Mouse (Mus musculus) midbrain, embryonic 15.5 days (tissue): ENCODE data around the gene Sptbn4. TPM values are rescaled to one million over a fixed set of nuclear protein-coding genes. Genes with fewer than 3 reads are reported as not detected.

Source experiments
- ATAC-seq: fragments of 200-750 bp; cut with Nextera tagmentation; replicated peaks from 2 replicates; pipeline ENCODE4 v1.8.0; 2017; ENCODE audit warnings: moderate TSS enrichment
- H3K27ac ChIP-seq: fragments of 300-500 bp; sonication (generic); 2 replicates; pipeline ENCODE4 v1.5.1; 2015; ENCODE audit warnings: mild to moderate bottlenecking, inconsistent platforms
- H3K27me3 ChIP-seq: fragments of 300-500 bp; sonication (generic); replicated peaks from 2 replicates; pipeline ENCODE4 v1.6.1; 2015; ENCODE audit warnings: inconsistent platforms
- H3K36me3 ChIP-seq: fragments of 300-500 bp; sonication (generic); replicated peaks from 2 replicates; pipeline ENCODE4 v1.6.1; 2015; ENCODE audit warnings: inconsistent platforms
- H3K4me1 ChIP-seq: fragments of 300-500 bp; sonication (generic); 2 replicates; pipeline ENCODE4 v1.6.1; 2015; ENCODE audit warnings: inconsistent platforms
- H3K4me2 ChIP-seq: fragments of 300-500 bp; sonication (generic); 2 replicates; pipeline ENCODE4 v1.6.1; 2015; ENCODE audit warnings: inconsistent platforms, mild to moderate bottlenecking, moderate library complexity
- H3K4me3 ChIP-seq: fragments of 300-500 bp; sonication (generic); 2 replicates; pipeline ENCODE4 v1.5.1; 2015; ENCODE audit warnings: mild to moderate bottlenecking, inconsistent platforms
- H3K9ac ChIP-seq: fragments of 300-500 bp; sonication (generic); 2 replicates; pipeline ENCODE4 v1.6.1; 2015; ENCODE audit warnings: mild to moderate bottlenecking, inconsistent platforms
- H3K9me3 ChIP-seq: fragments of 300-500 bp; sonication (generic); 2 replicates; pipeline ENCODE4 v1.6.1; 2016; ENCODE audit warnings: inconsistent platforms
- WGBS: fragments of 180-500 bp; shearing (Covaris S2); methylation state at CpG from one replicate; pipeline ENCODE4 v1.1.7; 2015; ENCODE audit warnings: mixed read lengths; 5-methylcytosine and 5-hydroxymethylcytosine counted together
- polyA plus RNA-seq: library from polyadenylated mRNA; unstranded; fragments of >200 nt; fragmentation: Nextera tagmentation; extraction: Ambion mirVana; gene quantifications from 2 replicates; pipeline ENCODE4 v1.2.1, GENCODE M21; 2015

Sptbn4 gene
- polyA plus RNA-seq, 1 experiment from 2014 or later, result 4.4 TPM

- H3K36me3 ChIP-seq, result no peaks in the 10 kb centered on the region
- H3K4me1 ChIP-seq, result peaks cover 66% of the 10 kb centered on the region
- H3K4me3 ChIP-seq, result peak overlapping the region; percentile 46
- H3K4me2 ChIP-seq, result peak overlapping the region; percentile 94
- no peak for ATAC-seq
- H3K27me3 ChIP-seq, result peaks cover 99% of the 10 kb centered on the region
- WGBS, result 1% methylated on average over 39 of the region's 39 CpGs
- peak overlapping the region; percentile 52; the same call in 1 of the 2 replicates for H3K9ac ChIP-seq
- no peak overlapping the region for H3K27ac ChIP-seq
- no peaks in the 10 kb centered on the region for H3K9me3 ChIP-seq
Observed at GRCm38 (mm10) chr7:27332353-27333199, 114.9 kb downstream of the Sptbn4 start.

GRCm38 (mm10) chr7:27331854-27332253 is 115.6 kb downstream of the Sptbn4 start:
- WGBS, result 11% methylated on average over 8 of the region's 8 CpGs
- Histone ChIP-seq H3K36me3 (no peaks in the 10 kb centered on the region), H3K9ac (no peak overlapping the region), H3K4me1 (peaks cover 59% of the 10 kb centered on the region), H3K27me3 (peaks cover 99% of the 10 kb centered on the region), H3K4me2 (no peak overlapping the region), H3K4me3 (no peak overlapping the region), H3K9me3 (no peaks in the 10 kb centered on the region), H3K27ac (no peak overlapping the region)
- ATAC-seq, result no peak

GRCm38 (mm10) chr7:27331541-27331851 is 116.0 kb downstream of the Sptbn4 start:
- H3K9ac ChIP-seq, result no peak overlapping the region
- H3K9me3 ChIP-seq, result no peaks in the 10 kb centered on the region
- H3K4me1 ChIP-seq, result peaks cover 56% of the 10 kb centered on the region
- H3K27ac ChIP-seq, result no peak overlapping the region
- peak overlapping the region; percentile 59; the same call in 1 of the 2 replicates for H3K4me2 ChIP-seq
- no peak for ATAC-seq
- no peak overlapping the region for H3K4me3 ChIP-seq
- peaks cover 98% of the 10 kb centered on the region for H3K27me3 ChIP-seq
- H3K36me3 ChIP-seq, result no peaks in the 10 kb centered on the region
- 3% methylated on average over 8 of the region's 8 CpGs for WGBS

GRCm38 (mm10) chr7:27330709-27331540 is 116.6 kb downstream of the Sptbn4 start:
- Histone ChIP-seq H3K27ac (no peak overlapping the region), H3K4me1 (peaks cover 56% of the 10 kb centered on the region), H3K27me3 (peaks cover 98% of the 10 kb centered on the region), H3K9me3 (no peaks in the 10 kb centered on the region), H3K4me2 (peak overlapping the region; percentile 59), H3K4me3 (peak overlapping the region; percentile 36), H3K9ac (no peak overlapping the region), H3K36me3 (no peaks in the 10 kb centered on the region)
- WGBS, result under 1% methylated on average over 39 of the region's 39 CpGs
- no peak for ATAC-seq

- H3K27me3 ChIP-seq, result peaks cover 97% of the 10 kb centered on the region
- H3K4me3 ChIP-seq, result no peak overlapping the region
- H3K4me1 ChIP-seq, result peaks cover 59% of the 10 kb centered on the region
- no peaks in the 10 kb centered on the region for H3K36me3 ChIP-seq
- H3K27ac ChIP-seq, result no peak overlapping the region
- H3K9me3 ChIP-seq, result no peaks in the 10 kb centered on the region
- H3K9ac ChIP-seq, result no peak overlapping the region
- H3K4me2 ChIP-seq, result no peak overlapping the region
- no peak for ATAC-seq
- WGBS, result 23% methylated on average over 17 of the region's 17 CpGs
Observed at GRCm38 (mm10) chr7:27329981-27330380, 117.5 kb downstream of the Sptbn4 start.

GRCm38 (mm10) chr7:27329326-27329947 is 118.0 kb downstream of the Sptbn4 start:
- no peak overlapping the region for H3K9ac ChIP-seq
- H3K27me3 ChIP-seq, result peaks cover 97% of the 10 kb centered on the region
- H3K36me3 ChIP-seq, result no peaks in the 10 kb centered on the region
- H3K4me1 ChIP-seq, result peaks cover 59% of the 10 kb centered on the region
- no peak overlapping the region for H3K27ac ChIP-seq
- peak overlapping the region; percentile 16 for H3K4me3 ChIP-seq
- 3% methylated on average over 45 of the region's 45 CpGs for WGBS
- H3K4me2 ChIP-seq, result peak overlapping the region; percentile 35
- no peaks in the 10 kb centered on the region for H3K9me3 ChIP-seq
- ATAC-seq, result 0 out of 2 replicates have a peak, but pooled peaks have one; percentile 13

- Histone ChIP-seq H3K9me3 (no peaks in the 10 kb centered on the region), H3K27me3 (peaks cover 91% of the 10 kb centered on the region), H3K9ac (no peak overlapping the region), H3K4me3 (no peak overlapping the region), H3K4me2 (no peak overlapping the region), H3K4me1 (peaks cover 51% of the 10 kb centered on the region), H3K27ac (no peak overlapping the region), H3K36me3 (no peaks in the 10 kb centered on the region)
- ATAC-seq, result no peak
- 41% methylated on average over 16 of the region's 16 CpGs for WGBS
Observed at GRCm38 (mm10) chr7:27328648-27329047, 118.8 kb downstream of the Sptbn4 start.

GRCm38 (mm10) chr7:27328161-27328560 is 119.3 kb downstream of the Sptbn4 start:
- Histone ChIP-seq H3K4me1 (peaks cover 46% of the 10 kb centered on the region), H3K36me3 (no peaks in the 10 kb centered on the region), H3K4me3 (no peak overlapping the region), H3K9ac (no peak overlapping the region), H3K27ac (no peak overlapping the region), H3K4me2 (no peak overlapping the region), H3K9me3 (no peaks in the 10 kb centered on the region), H3K27me3 (peaks cover 86% of the 10 kb centered on the region)
- ATAC-seq, result no peak
- 89% methylated on average over 11 of the region's 11 CpGs for WGBS

- H3K4me2 ChIP-seq, result no peak overlapping the region
- no peaks in the 10 kb centered on the region for H3K36me3 ChIP-seq
- H3K9ac ChIP-seq, result no peak overlapping the region
- peaks cover 79% of the 10 kb centered on the region for H3K27me3 ChIP-seq
- H3K27ac ChIP-seq, result no peak overlapping the region
- peaks cover 39% of the 10 kb centered on the region for H3K4me1 ChIP-seq
- 95% methylated on average over 8 of the region's 8 CpGs for WGBS
- no peak overlapping the region for H3K4me3 ChIP-seq
- H3K9me3 ChIP-seq, result no peaks in the 10 kb centered on the region
- ATAC-seq, result no peak
Observed at GRCm38 (mm10) chr7:27327500-27327899, 120.0 kb downstream of the Sptbn4 start.

- WGBS, result 36% methylated on average over 34 of the region's 34 CpGs
- Histone ChIP-seq H3K4me3 (no peak overlapping the region), H3K27me3 (peaks cover 67% of the 10 kb centered on the region), H3K27ac (no peak overlapping the region), H3K9ac (no peak overlapping the region), H3K4me2 (no peak overlapping the region), H3K9me3 (no peaks in the 10 kb centered on the region), H3K4me1 (peaks cover 30% of the 10 kb centered on the region), H3K36me3 (no peaks in the 10 kb centered on the region)
- 0 out of 2 replicates have a peak, but pooled peaks have one; percentile 31 for ATAC-seq
Observed at GRCm38 (mm10) chr7:27326101-27326880, 121.2 kb downstream of the Sptbn4 start.

GRCm38 (mm10) chr7:27325697-27326096 is 121.8 kb downstream of the Sptbn4 start:
- Histone ChIP-seq H3K4me1 (peaks cover 24% of the 10 kb centered on the region), H3K4me2 (peak overlapping the region; percentile 32), H3K9ac (no peak overlapping the region), H3K27me3 (peaks cover 61% of the 10 kb centered on the region), H3K36me3 (no peaks in the 10 kb centered on the region), H3K9me3 (no peaks in the 10 kb centered on the region), H3K4me3 (peak overlapping the region; percentile 21), H3K27ac (no peak overlapping the region)
- 1% methylated on average over 24 of the region's 24 CpGs for WGBS
- ATAC-seq, result no peak
